Mouse (Mus musculus) heart, adult 2 months (tissue): ENCODE data around the gene Sdk2.

Source experiments
- CTCF ChIP-seq: fragments of 200-600 bp; IDR thresholded peaks from 2 replicates; pipeline ENCODE4 v1.8.1; 2022; ENCODE audit warnings: antibody characterized with exemption, mild to moderate bottlenecking, moderate library complexity
- POLR2A ChIP-seq: fragments of 200-500 bp; IDR thresholded peaks from 2 replicates; pipeline ENCODE4 v1.6.1; 2011; ENCODE audit warnings: mild to moderate bottlenecking, low read depth, low read length, control low read depth; ENCODE audit not compliant: insufficient read depth

- no peak for TF ChIP-seq CTCF
- TF ChIP-seq POLR2A = no peak
Observed at GRCm38 (mm10) chr11:113805974-113806373, 260.9 kb downstream of the Sdk2 start.
